Mouse (Mus musculus) stomach, postnatal 0 days (tissue): Measurements from ENCODE around the gene Akna.

ENCODE experiments used
- CTCF ChIP-seq: IDR thresholded peaks from 2 replicates; pipeline ENCODE4 v1.5.1; 2016; ENCODE audit warnings: antibody characterized with exemption, low read depth, mild to moderate bottlenecking, moderate library complexity
- EP300 ChIP-seq: optimal IDR thresholded peaks from 2 replicates; pipeline ENCODE3; 2016; ENCODE audit warnings: antibody characterized with exemption

DNA sequence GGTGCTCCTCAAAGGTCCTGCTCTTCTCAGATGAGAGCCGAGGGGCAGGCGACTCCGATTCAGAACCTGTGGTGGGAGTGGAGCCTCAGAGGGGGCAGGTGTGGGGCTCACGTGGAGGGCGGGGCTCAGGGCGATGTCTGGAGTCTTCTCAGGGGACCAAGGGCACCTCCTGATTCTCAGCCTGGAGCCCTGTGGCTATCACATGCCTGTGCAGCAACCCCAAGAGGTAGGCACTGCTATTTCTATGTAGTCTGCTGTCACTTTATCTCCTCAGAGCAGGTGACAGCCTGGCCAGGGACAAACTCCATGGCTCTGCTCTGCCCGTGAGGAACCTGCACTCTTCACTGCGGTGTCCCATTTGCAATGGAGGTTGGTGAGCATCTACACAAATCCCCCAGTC is 29.8 kb downstream of the Akna start:
- no peak for TF ChIP-seq CTCF
- no peak for TF ChIP-seq EP300
